Mouse (Mus musculus) lung, postnatal 4 days (tissue): ENCODE results near the gene Mpped2.

Experiments
- DNase-seq, 2 experiments: peaks; one replicate each; pipeline ENCODE4 v3.0.0; 2021

Mpped2 gene

GRCm38 (mm10) chr2:106815898-106816297, 122.8 kb downstream of the Mpped2 start:
- no peak for DNase-seq

- DNase-seq, result no peak
Observed at GRCm38 (mm10) chr2:106821292-106821691, 128.2 kb downstream of the Mpped2 start.

- DNase-seq, result no peak
Observed at GRCm38 (mm10) chr2:106821883-106822282, 128.8 kb downstream of the Mpped2 start.

GRCm38 (mm10) chr2:106822540-106822939, 129.5 kb downstream of the Mpped2 start:
- DNase-seq, result peak; percentile 24 to 37

DNA sequence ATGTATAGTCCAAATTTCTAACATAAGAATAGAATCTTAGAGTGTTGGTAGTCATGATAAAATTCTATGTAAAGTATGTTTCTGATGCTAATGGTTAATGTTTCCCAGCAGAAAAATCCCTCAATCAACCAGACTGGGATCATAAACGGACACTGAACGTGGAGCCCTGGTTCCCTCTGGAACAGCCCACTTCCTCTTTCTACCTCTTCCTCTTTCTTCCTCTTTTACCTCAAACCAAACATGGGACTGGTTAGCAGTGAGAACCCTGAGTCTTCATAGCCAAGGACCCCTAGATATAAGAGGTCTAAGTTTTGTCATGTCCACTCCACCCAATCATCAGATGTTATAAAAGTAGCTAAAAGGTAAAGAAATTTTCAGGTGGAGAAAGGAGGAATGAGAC, 132.4 kb downstream of the Mpped2 start:
- DNase-seq, result no peak

DNA sequence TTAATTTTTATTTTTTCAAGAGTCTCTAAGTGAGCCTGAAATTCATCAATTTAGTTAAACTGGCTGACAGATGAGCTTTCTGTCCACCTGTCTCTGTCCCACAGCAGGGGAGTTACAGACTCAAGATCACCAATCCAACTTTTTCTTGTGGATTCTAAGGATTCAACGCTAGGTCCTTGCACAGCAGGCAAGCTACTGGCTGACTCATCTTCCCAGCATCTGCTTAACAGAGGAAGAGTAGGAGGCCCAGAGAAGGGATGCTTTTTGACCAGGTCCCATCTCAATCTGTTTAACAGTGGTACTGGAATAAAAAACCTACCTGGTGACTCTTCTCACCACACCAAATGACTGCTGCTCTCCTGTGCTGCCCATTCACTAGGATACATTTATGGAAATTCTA, 133.0 kb downstream of the Mpped2 start:
- DNase-seq, result no peak

- DNase-seq, result no peak
Observed at GRCm38 (mm10) chr2:106826806-106827205, 133.7 kb downstream of the Mpped2 start.

- no peak for DNase-seq
Observed at GRCm38 (mm10) chr2:106828573-106829310, 135.7 kb downstream of the Mpped2 start.

GRCm38 (mm10) chr2:106829420-106829819, 136.4 kb downstream of the Mpped2 start:
- DNase-seq, result no peak

GRCm38 (mm10) chr2:106832577-106832976, 139.5 kb downstream of the Mpped2 start:
- no peak for DNase-seq

- no peak for DNase-seq
Observed at GRCm38 (mm10) chr2:106833212-106833611, 140.1 kb downstream of the Mpped2 start.

DNA sequence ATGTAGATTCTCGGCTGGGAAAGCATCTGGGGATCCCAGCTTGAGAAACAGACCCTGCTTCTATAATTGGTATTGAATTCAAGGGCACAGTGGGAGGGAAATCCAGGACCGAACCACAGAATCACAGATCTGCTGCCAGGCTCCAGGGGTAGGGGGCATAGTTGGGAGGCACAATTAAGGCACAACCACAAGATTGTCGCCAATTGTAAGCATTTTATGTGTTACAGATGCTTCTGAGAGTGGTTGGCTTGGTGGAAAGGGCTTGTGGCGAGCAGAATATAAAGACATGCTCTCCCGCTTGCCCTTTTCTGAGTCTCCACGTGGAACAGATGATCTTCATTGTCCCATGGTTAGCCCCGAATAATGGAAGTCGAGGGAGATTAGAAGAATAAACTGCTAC, 142.3 kb downstream of the Mpped2 start:
- DNase-seq, result no peak

- no peak for DNase-seq
Observed at GRCm38 (mm10) chr2:106837241-106837640, 144.2 kb downstream of the Mpped2 start.

- no peak for DNase-seq
Observed at GRCm38 (mm10) chr2:106844147-106844546, 151.1 kb downstream of the Mpped2 start.

DNA sequence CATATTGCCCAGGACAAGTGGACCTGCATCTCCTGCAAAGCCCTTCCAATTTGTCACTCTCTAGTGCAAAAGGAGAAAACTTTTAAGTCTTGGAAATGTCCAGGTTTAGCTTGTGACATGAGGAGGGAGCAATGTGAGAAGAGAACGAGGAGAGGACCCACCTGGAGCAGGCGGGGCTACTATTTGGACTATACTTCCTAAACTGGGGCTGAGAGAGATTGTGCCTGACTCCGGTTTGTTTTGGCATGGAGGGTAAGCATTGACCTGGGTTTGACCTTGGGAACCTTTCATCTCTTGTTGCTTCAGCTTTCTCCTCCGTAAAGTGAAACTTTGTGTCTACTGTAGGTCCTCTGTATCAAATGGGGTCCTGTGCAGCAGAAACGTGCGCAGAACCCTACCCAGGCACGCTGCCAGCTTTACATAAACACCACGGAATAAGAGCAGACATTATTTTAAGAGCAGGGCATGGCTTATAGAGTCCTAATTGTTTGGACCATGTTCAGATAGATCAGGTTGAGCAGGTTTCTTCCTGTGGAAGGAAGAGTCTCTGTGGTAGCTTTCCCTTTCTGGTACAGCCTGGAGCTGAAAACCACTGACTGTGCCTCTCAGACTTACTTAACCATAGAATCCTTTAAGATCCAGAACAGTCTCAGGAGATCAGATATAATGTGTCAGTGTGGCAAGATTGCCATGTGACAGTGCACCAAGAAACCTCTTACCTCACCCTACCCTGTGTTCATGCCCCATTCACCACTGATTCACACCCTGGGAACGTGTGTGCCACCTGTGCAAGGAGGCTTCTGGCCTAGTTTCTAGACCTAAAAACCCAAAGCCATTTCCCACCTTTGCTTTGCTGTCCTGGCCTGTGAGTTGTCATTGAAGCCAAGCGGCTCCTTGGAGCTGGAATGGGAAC, 152.0 kb downstream of the Mpped2 start:
- no peak for DNase-seq

- DNase-seq, result no peak
Observed at GRCm38 (mm10) chr2:106846511-106846910, 153.4 kb downstream of the Mpped2 start.

DNA sequence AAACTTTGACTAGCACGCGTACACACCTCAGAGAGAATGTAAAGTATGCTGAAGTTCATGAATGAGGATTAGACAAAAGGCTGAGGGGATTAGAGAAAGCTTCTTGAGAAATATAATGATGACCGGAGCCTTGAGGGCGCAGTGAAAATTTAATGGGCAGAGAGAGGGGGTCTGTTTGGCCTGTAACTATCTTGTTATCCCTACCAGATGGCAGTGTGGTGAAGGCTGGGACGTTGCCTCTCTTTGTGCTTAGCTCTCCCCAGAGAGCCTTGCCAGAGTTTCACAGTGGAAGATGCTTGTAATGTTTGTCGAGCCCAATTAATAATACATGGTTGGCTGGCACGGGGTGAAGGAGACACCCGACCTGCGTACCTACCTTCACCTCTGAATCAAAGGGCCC, 156.3 kb downstream of the Mpped2 start:
- DNase-seq, result no peak

DNA sequence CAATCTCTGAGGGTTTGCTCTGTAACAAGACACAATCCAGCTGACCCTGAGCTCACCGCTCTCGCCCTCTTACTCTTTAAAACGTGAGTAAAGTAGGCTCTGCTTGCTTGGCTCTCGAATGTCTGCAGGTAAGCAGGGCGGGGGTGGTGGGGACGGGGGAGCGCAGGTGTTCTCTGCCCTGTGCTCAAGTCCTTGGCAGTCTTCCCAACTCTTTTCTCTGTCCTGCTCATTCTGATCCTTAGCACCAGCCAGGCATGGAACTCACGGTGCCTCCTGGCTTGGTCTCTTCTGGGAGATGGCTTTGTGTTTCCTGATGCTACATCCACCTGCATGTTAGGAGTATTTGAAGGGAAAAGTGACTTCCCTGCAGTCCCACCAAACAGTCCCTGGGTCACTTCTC, 158.4 kb downstream of the Mpped2 start:
- DNase-seq, result no peak

- no peak for DNase-seq
Observed at GRCm38 (mm10) chr2:106854213-106854612, 161.1 kb downstream of the Mpped2 start.

- DNase-seq, result no peak
Observed at GRCm38 (mm10) chr2:106854758-106855157, 161.7 kb downstream of the Mpped2 start.

DNA sequence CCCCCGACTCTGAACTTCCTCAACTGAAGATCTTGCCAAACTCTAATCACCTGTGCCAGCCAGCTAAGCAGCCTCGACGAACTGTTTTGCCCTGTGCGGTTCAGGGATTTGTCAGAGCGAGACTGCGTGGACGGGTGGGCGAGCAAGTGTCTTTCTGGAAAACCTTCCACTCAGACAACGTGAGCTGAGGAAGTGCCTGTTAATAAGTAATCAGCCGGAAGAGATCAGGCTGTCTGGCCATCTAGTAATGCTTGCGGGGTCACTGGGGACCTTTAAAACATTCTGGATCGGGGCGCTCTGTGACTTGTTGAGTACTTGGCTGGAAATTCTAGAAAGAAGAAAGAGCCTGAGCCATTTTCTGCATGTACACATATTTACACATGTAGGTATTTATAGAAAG, 162.1 kb downstream of the Mpped2 start:
- no peak for DNase-seq

- DNase-seq, result peak; percentile 24 to 42
Observed at GRCm38 (mm10) chr2:106855623-106856350, 162.7 kb downstream of the Mpped2 start.

GRCm38 (mm10) chr2:106856361-106856961, 163.4 kb downstream of the Mpped2 start:
- DNase-seq, result no peak
